Mouse (Mus musculus) CH12.LX (cell line): ENCODE measurements around the gene Gnai2. TPM values are rescaled to one million over a fixed set of nuclear protein-coding genes. Genes with fewer than 3 reads are reported as not detected.
A peak's percentile ranks its signal among the peaks of the same experiment; 100 is the strongest.

Source experiments
- DNase-seq: peaks from one replicate; pipeline ENCODE4 v3.0.0-alpha.2; 2013; ENCODE audit errors: extremely low read depth
- H3K27ac ChIP-seq: 2 replicates; pipeline ENCODE4 v1.5.1; 2012; ENCODE audit warnings: low read depth, mild to moderate bottlenecking, control low read depth, moderate library complexity; ENCODE audit not compliant: insufficient read depth
- H3K27me3 ChIP-seq: replicated peaks from 2 replicates; pipeline ENCODE3; 2012; ENCODE audit warnings: inconsistent platforms
- H3K36me3 ChIP-seq, 2 experiments: replicated peaks in 1 of 2; 2 replicates each; pipeline versions ENCODE3 to v1.6.1; 2012; ENCODE audit warnings: inconsistent platforms in 1 of 2, low read length in 1 of 2, mild to moderate bottlenecking in 1 of 2, mixed read lengths in 1 of 2, moderate library complexity in 1 of 2; ENCODE audit not compliant: control insufficient read depth in 1 of 2, insufficient read depth in 1 of 2
- H3K4me1 ChIP-seq, 2 experiments: 2 replicates each; pipeline ENCODE4 v1.6.1; 2012; ENCODE audit warnings: inconsistent platforms in 1 of 2, moderate library complexity in 1 of 2; ENCODE audit not compliant: insufficient read depth in 2 of 2, control insufficient read depth in 1 of 2
- H3K4me2 ChIP-seq: 2 replicates; pipeline ENCODE4 v1.6.1; 2012; ENCODE audit warnings: low read depth, mild to moderate bottlenecking, control low read depth; ENCODE audit not compliant: poor library complexity, insufficient read depth, severe bottlenecking
- H3K4me3 ChIP-seq, 3 experiments: fragments of 150-350 bp in 1 of 3; sonication (generic) in 1 of 3; replicated peaks in 1 of 3; 2 replicates each; pipeline versions ENCODE3 to v1.5.1; 2011 to 2012; ENCODE audit warnings: low read depth in 2 of 3, low read length in 2 of 3, mild to moderate bottlenecking in 2 of 3, moderate library complexity in 2 of 3, control low read depth in 1 of 3, improper control_type of control experiment in 1 of 3, inconsistent platforms in 1 of 3, mixed read lengths in 1 of 3; ENCODE audit not compliant: poor library complexity in 1 of 3
- H3K79me2 ChIP-seq: replicated peaks from 2 replicates; pipeline ENCODE4 v1.6.1; 2012; ENCODE audit warnings: mild to moderate bottlenecking, moderate library complexity; ENCODE audit not compliant: control insufficient read depth, poor library complexity, insufficient read depth, severe bottlenecking; ENCODE audit errors: extremely low read depth
- H3K9ac ChIP-seq: 2 replicates; pipeline ENCODE4 v1.6.1; 2012; ENCODE audit warnings: low read depth, mild to moderate bottlenecking, control low read depth, moderate library complexity; ENCODE audit not compliant: insufficient read depth
- H3K9me3 ChIP-seq: replicated peaks from 2 replicates; pipeline ENCODE3; 2012; ENCODE audit warnings: low read length, inconsistent platforms, mixed read lengths
- BHLHE40 ChIP-seq: IDR thresholded peaks from 2 replicates; pipeline ENCODE4 v1.6.1; 2011; ENCODE audit warnings: mild to moderate bottlenecking, low read depth, low read length, improper control_type of control experiment
- CHD1 ChIP-seq: IDR thresholded peaks from 2 replicates; pipeline ENCODE4 v1.6.1; 2012; ENCODE audit warnings: low read depth, low read length, improper control_type of control experiment, inconsistent platforms
- CHD2 ChIP-seq: IDR thresholded peaks from 2 replicates; pipeline ENCODE4 v1.6.1; 2011; ENCODE audit warnings: low read length, improper control_type of control experiment
- CTCF ChIP-seq, 2 experiments: IDR thresholded peaks in 1 of 2; conservative IDR thresholded peaks in 1 of 2; 2 replicates each; pipeline ENCODE4 v1.5.1; 2011 to 2012; ENCODE audit warnings: low read depth in 2 of 2, low read length in 2 of 2, improper control_type of control experiment in 1 of 2, inconsistent platforms in 1 of 2, mild to moderate bottlenecking in 1 of 2, moderate library complexity in 1 of 2
- E2F4 ChIP-seq: IDR thresholded peaks from 2 replicates; pipeline ENCODE4 v1.6.1; 2011; ENCODE audit warnings: low read depth, low read length, improper control_type of control experiment; ENCODE audit not compliant: insufficient replicate concordance
- ELF1 ChIP-seq: IDR thresholded peaks from 2 replicates; pipeline ENCODE4 v1.6.1; 2014; ENCODE audit warnings: low read depth, mild to moderate bottlenecking, inconsistent platforms, low read length, improper control_type of control experiment
- ETS1 ChIP-seq: conservative IDR thresholded peaks from 2 replicates; pipeline ENCODE4 v1.6.1; 2012; ENCODE audit warnings: low read depth, mild to moderate bottlenecking, inconsistent platforms, low read length, improper control_type of control experiment, moderate library complexity
- GABPA ChIP-seq: IDR thresholded peaks from 2 replicates; pipeline ENCODE4 v1.6.1; 2012; ENCODE audit warnings: low read depth, low read length, improper control_type of control experiment, inconsistent platforms; ENCODE audit not compliant: insufficient replicate concordance
- HCFC1 ChIP-seq: IDR thresholded peaks from 2 replicates; pipeline ENCODE4 v1.6.1; 2012; ENCODE audit warnings: low read depth, mild to moderate bottlenecking, inconsistent platforms, low read length, improper control_type of control experiment
- KAT2A ChIP-seq: IDR thresholded peaks from 2 replicates; pipeline ENCODE4 v1.6.1; 2012; ENCODE audit warnings: low read length, improper control_type of control experiment, inconsistent platforms; ENCODE audit not compliant: insufficient replicate concordance
- MAX ChIP-seq: IDR thresholded peaks from 2 replicates; pipeline ENCODE4 v1.6.1; 2011; ENCODE audit warnings: low read length, improper control_type of control experiment
- MAZ ChIP-seq: IDR thresholded peaks from 2 replicates; pipeline ENCODE4 v1.6.1; 2012; ENCODE audit warnings: low read depth, mild to moderate bottlenecking, inconsistent platforms, low read length, improper control_type of control experiment, moderate library complexity
- MEF2A ChIP-seq: IDR thresholded peaks from 2 replicates; pipeline ENCODE4 v1.6.1; 2014; ENCODE audit warnings: low read depth, mild to moderate bottlenecking, inconsistent platforms, low read length, improper control_type of control experiment, borderline replicate concordance
- MXI1 ChIP-seq: IDR thresholded peaks from 2 replicates; pipeline ENCODE4 v1.6.1; 2011; ENCODE audit warnings: mild to moderate bottlenecking, low read depth, low read length, improper control_type of control experiment
- MYC ChIP-seq: IDR thresholded peaks from 2 replicates; pipeline ENCODE4 v1.6.1; 2011; ENCODE audit warnings: low read depth, mild to moderate bottlenecking, improper control_type of control experiment, low read length
- NELFE ChIP-seq: IDR thresholded peaks from 2 replicates; pipeline ENCODE4 v1.6.1; 2011; ENCODE audit warnings: low read depth, low read length, improper control_type of control experiment
- NRF1 ChIP-seq: IDR thresholded peaks from 2 replicates; pipeline ENCODE4 v1.6.1; 2014; ENCODE audit warnings: low read depth, mild to moderate bottlenecking, inconsistent platforms, low read length, improper control_type of control experiment, moderate library complexity
- PAX5 ChIP-seq: IDR thresholded peaks from 2 replicates; pipeline ENCODE4 v1.6.1; 2012; ENCODE audit warnings: low read length, inconsistent platforms, mixed read lengths
- POLR2A ChIP-seq: IDR thresholded peaks from 2 replicates; pipeline ENCODE4 v1.6.1; 2011; ENCODE audit warnings: low read depth, mild to moderate bottlenecking, improper control_type of control experiment, low read length
- POLR2AphosphoS2 ChIP-seq: IDR thresholded peaks from 2 replicates; pipeline ENCODE4 v1.6.1; 2011; ENCODE audit warnings: low read depth, low read length, improper control_type of control experiment
- RCOR1 ChIP-seq: conservative IDR thresholded peaks from 2 replicates; pipeline ENCODE4 v1.6.1; 2012; ENCODE audit warnings: low read depth, mild to moderate bottlenecking, inconsistent platforms, low read length, improper control_type of control experiment
- SMC3 ChIP-seq: IDR thresholded peaks from 2 replicates; pipeline ENCODE4 v1.6.1; 2011; ENCODE audit warnings: low read depth, low read length, improper control_type of control experiment
- TBP ChIP-seq: conservative IDR thresholded peaks from 2 replicates; pipeline ENCODE4 v1.6.1; 2011; ENCODE audit warnings: low read depth, low read length, improper control_type of control experiment
- TCF12 ChIP-seq: IDR thresholded peaks from 2 replicates; pipeline ENCODE4 v1.6.1; 2014; ENCODE audit warnings: low read depth, mild to moderate bottlenecking, inconsistent platforms, low read length, improper control_type of control experiment
- UBTF ChIP-seq: IDR thresholded peaks from 2 replicates; pipeline ENCODE4 v1.6.1; 2012; ENCODE audit warnings: low read depth, mild to moderate bottlenecking, inconsistent platforms, low read length, improper control_type of control experiment, moderate library complexity
- USF1 ChIP-seq: IDR thresholded peaks from 2 replicates; pipeline ENCODE4 v1.6.1; 2014; ENCODE audit warnings: low read depth, mild to moderate bottlenecking, inconsistent platforms, low read length, improper control_type of control experiment
- USF2 ChIP-seq: conservative IDR thresholded peaks from 2 replicates; pipeline ENCODE4 v1.6.1; 2011; ENCODE audit warnings: low read depth, low read length, improper control_type of control experiment
- ZC3H11A ChIP-seq: IDR thresholded peaks from 2 replicates; pipeline ENCODE4 v1.6.1; 2012; ENCODE audit warnings: low read depth, mild to moderate bottlenecking, inconsistent platforms, low read length, improper control_type of control experiment
- ZKSCAN1 ChIP-seq: IDR thresholded peaks from 2 replicates; pipeline ENCODE4 v1.6.1; 2012; ENCODE audit warnings: low read depth, inconsistent platforms, low read length, improper control_type of control experiment, borderline replicate concordance
- ZNF384 ChIP-seq: IDR thresholded peaks from 2 replicates; pipeline ENCODE4 v1.6.1; 2012; ENCODE audit warnings: low read depth, low read length, improper control_type of control experiment, inconsistent platforms
- dilution Hi-C: fragments of 300-500 bp; cut with MboI; formaldehyde crosslinking; loops from 2 replicates; pipeline ENCODE4 v1.14.3; 2020; ENCODE audit warnings: low sequenced_read_pairs; ENCODE audit not compliant: extremely low pct_unique_long_range_greater_than_20kb, extremely low pct_ligation_motif_present
- in situ Hi-C: fragments of 300-500 bp; cut with MboI; formaldehyde crosslinking; loops from 3 replicates; pipeline ENCODE4 v1.14.3; 2019; ENCODE audit warnings: low sequenced_read_pairs, low pct_ligation_motif_present, low pct_unique_long_range_greater_than_20kb, mixed read lengths
- polyA plus RNA-seq: library from polyadenylated mRNA; unstranded; fragments of >175 nt; gene quantifications from 2 replicates; pipeline ENCODE4 v1.2.1, GENCODE M21; 2012; ENCODE audit warnings: low read depth; ENCODE audit not compliant: insufficient read length
- total RNA-seq, 2 experiments: library from RNA; depleted of rRNA; stranded (reverse); fragments of 300-350 nt in 1 of 2; fragments of >200 nt in 1 of 2; gene quantifications; 2 replicates each; pipeline ENCODE4 v1.2.3; 2012 to 2014

The Gnai2 gene
- total and polyA plus RNA-seq, 3 experiments, result 86.2 to 262 (median 154) TPM

DNA sequence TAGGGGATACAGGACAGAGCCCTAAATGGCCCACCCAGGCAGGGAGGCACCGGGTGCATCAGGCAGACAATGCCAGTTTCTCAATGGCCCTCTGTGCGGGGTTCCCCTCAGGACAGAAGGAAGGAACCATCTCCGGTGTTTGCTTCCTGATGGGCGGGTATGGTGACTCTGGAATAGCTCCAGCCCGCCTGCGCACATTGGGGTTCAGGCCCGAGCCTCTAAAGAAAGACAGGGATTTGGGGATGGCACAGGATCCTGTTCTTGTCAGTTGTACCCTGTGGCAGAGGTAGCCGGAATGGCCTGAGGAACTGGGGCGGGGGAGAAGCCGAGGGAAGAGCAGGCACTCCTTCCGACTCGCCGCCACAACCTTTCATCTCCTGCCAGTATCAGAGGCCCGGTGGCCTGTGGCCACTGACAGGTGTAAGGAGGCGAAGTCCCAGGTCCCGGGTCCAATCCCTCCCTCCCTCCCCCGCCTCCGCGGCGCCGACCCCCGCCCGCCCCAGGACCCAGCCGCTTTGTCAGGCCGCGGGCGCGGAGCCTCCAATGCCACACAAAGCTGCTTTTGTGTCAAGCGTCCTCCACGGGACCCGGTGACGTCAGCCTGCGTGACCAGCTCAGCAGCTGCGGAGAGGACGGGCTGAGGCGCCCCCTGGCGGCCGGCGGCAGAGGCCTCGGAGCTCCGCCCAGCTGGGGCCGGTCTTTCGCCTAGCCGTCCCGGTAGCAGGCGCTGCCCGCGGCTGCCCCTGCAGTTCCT lies 22.8 kb downstream of the Gnai2 start (continued):
- TF ChIP-seq ZKSCAN1 (no peak), CHD1 (no peak), ETS1 (peak; percentile 60), KAT2A (no peak), E2F4 (no peak), NELFE (peak; percentile 60; the same call in 1 of the 2 replicates), USF2 (no peak), TCF12 (peak; percentile 84), GABPA (no peak)

DNA sequence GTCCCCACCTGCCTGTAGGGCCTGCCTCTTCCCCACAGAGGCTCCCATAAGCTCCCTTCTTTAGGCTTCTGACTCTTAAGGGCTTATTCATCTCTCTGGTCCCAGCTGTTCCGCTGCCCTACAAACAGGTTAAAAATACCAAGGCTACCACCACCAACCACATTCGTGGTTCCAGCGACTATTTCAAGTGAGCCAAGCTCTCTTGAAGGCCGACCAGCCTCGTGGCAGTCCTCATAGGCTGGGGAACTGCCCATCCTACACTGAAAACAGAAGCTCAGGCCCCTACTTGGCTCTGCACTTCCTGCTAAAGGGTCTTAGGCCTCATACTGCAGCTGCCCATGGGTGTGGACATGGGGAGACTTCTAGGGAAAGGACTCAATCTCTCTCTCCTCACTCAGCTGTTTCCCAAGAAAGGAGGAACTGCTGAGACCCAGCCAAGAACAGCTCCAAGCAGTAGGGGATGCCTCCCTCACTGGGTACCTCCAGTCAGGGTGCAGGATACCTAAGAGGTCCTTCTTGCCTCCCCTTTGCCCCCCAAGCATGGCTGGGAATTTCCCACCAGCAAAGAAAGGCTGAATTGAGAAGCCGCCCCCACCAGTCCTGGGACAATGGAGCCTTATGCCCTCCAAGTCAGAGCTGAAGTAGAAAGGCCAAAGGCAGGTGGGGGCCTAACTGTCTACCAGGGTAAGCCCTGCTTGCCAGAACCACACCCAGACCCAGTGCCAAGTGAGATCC lies 23.5 kb downstream of the Gnai2 start:
- no peaks in the 10 kb centered on the region for H3K9me3 ChIP-seq
- in situ Hi-C loops (no loop called here), dilution Hi-C loops (no loop called here)
- no peaks in the 10 kb centered on the region for H3K27me3 ChIP-seq
- H3K36me3 ChIP-seq, result peaks cover 24 to 31% of the 10 kb centered on the region in 2 experiments
- H3K79me2 ChIP-seq, result no peaks in the 10 kb centered on the region
- H3K27ac ChIP-seq, result peak overlapping the region; percentile 84
- TF ChIP-seq ELF1, result peak; percentile 48
- TF ChIP-seq CTCF (conservative IDR thresholded peaks at IDR 0.05 in 1 of 2, IDR thresholded peaks at IDR 0.05 in 1 of 2; ENCODE audit: low read depth in 2 of 2, low read length in 2 of 2), result no peak
- no peak for TF ChIP-seq PAX5
- no peak for TF ChIP-seq SMC3
- TF ChIP-seq E2F4, result no peak
- peak; percentile 50; the same call in 1 of the 2 replicates for TF ChIP-seq TCF12
- peak; percentile 81 for TF ChIP-seq MEF2A
- no peak for TF ChIP-seq KAT2A
- 0 out of 2 replicates have a peak, but pooled peaks have one; percentile 26 for TF ChIP-seq MAZ
- TF ChIP-seq POLR2AphosphoS2, result no peak
- no peak for TF ChIP-seq USF2
- 0 out of 2 replicates have a peak, but pooled peaks have one; percentile 11 for TF ChIP-seq TBP
- 0 out of 2 replicates have a peak, but pooled peaks have one; percentile 37 for TF ChIP-seq CHD1
- 0 out of 2 replicates have a peak, but pooled peaks have one; percentile 53 for TF ChIP-seq MYC
- TF ChIP-seq USF1, result no peak
- peak; percentile 77 for TF ChIP-seq ETS1
- no peak for TF ChIP-seq ZC3H11A
- no peak for TF ChIP-seq HCFC1
- TF ChIP-seq UBTF, result no peak
- no peak for TF ChIP-seq CHD2
- TF ChIP-seq BHLHE40, result no peak
- TF ChIP-seq RCOR1, result peak; percentile 41; the same call in 1 of the 2 replicates
- TF ChIP-seq GABPA, result no peak
- peak; percentile 71; the same call in 1 of the 2 replicates for TF ChIP-seq MAX
- TF ChIP-seq ZNF384, result no peak
- TF ChIP-seq POLR2A, result no peak
- peak; percentile 34; the same call in 1 of the 2 replicates for TF ChIP-seq NELFE
- no peak for TF ChIP-seq NRF1
- no peak for TF ChIP-seq MXI1
- TF ChIP-seq, all 38 proteins: peak for 11
- Histone ChIP-seq H3K4me3 (peak overlapping the region in 2 of 3 experiments; percentile 31 to 44), H3K4me1 (peaks cover 29 to 62% of the 10 kb centered on the region in 2 experiments), H3K9ac (peak overlapping the region; percentile 78), H3K4me2 (peak overlapping the region; percentile 87; the same call in 1 of the 2 replicates)
- peak; percentile 76 for DNase-seq
